Mouse (Mus musculus): ENCODE data around the gene Olfr606. TPM values are rescaled to one million over a fixed set of nuclear protein-coding genes. Genes with fewer than 3 reads are reported as not detected.
"Not testable (repeated sequence)": the region's sequence is repeated elsewhere in the genome, so short reads cannot be mapped to it uniquely, and the experiment has no call there.

Gene Olfr606
- not detected in 2 replicates for polyA plus RNA-seq (2012; rRNA removed)

DNA sequence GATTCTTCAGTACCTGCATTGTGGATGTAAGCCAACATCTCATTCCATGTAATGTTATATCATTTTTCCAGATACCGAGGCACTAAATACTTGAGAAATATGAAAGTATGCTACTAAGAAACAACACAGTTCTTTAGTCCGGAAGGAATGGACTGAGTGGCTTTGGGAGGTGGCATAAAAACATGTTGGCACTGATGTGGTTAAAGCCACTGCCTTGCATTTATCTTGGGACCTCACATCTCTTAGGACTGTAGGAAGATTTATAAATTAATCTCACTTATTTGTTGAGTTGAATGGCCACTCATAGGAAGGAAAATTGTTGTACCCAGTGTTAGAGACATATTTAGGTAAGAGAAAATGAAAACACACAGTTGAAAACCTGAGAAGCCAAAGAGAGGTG is at the start of gene Olfr606:
TSS of gene Olfr606 (plus strand) at position 301 of the 400 bp plus-strand sequence.
- TF ChIP-seq CTCF (IDR thresholded peaks at IDR 0.05; ENCODE audit: insufficient read depth, low read length) (no peak), POLR2A (IDR thresholded peaks at IDR 0.05; ENCODE audit: borderline replicate concordance, extremely low read depth, low read depth, low read length) (no peak)
- WGBS = 86% methylated on average over 2 of the region's 2 CpGs
- Histone ChIP-seq H3K4me1 (ENCODE audit: control insufficient read depth, insufficient read depth, low read length) (no peaks in the 10 kb centered on the region), H3K4me3 (replicated peaks; ENCODE audit: extremely low read depth, low read depth, low read length) (no peak within 1 kb of the TSS)
- no peak for DNase-seq

DNA sequence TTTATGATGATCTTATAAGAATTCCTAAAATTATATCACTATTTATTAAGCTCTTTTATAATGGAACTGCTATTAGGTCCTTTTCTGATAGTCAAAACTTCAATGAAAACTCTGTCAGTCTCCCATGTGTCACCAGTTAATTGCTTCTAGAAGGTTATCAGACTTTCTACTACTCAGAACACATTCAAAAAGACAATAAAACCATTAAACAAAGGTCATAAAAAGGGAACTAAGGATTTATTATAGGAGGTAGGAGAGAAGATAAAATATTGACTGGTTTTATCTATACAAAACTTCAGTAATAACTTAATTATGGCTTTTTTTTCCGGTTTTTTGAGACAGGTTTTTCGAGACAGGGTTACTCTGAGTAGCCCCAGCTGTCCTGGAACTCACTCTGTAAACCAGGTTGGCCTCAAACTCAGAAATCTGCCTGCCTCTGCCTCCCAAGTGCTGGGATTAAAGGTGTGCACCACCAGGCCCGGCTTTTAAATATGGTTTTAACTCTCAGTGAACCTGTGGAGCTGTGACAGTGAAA is 42.3 kb upstream of the Olfr606 start:
- DNase-seq; H3K4me1 ChIP-seq (ENCODE audit: control insufficient read depth, insufficient read depth, low read length); H3K4me3 ChIP-seq (replicated peaks; ENCODE audit: extremely low read depth, low read depth, low read length): not testable (repeated sequence)
- 55% methylated on average over 3 of the region's 3 CpGs for WGBS

DNA sequence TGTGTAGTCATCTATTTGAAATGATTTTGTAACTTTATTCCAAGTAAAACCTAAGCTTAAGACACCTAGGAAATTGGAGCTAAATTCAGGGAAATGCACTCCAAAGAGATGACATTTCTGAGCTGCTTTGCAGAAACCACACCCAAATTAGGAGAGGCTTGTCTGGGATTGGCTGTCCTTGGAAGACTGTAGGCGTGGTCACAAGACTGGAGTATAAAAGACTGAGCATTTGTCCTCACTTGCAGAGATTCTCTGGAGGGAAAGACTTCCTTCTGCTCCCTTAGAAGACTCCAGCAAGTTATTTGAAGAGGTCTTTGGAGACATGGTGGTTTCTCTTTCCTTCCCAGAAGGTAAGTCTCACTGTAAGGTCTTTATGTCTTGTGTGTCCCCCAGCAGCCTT is 34.1 kb upstream of the Olfr606 start, which contains the start of gene Usp17lc:
TSS of gene Usp17lc (plus strand) at position 301 of the 400 bp plus-strand sequence.
- H3K4me1 ChIP-seq (ENCODE audit: control insufficient read depth, insufficient read depth, low read length); DNase-seq; H3K4me3 ChIP-seq (replicated peaks; ENCODE audit: extremely low read depth, low read depth, low read length): not testable (repeated sequence)
- WGBS = 73% methylated on average over 1 of the region's 1 CpGs

- TF ChIP-seq CTCF (IDR thresholded peaks at IDR 0.05; ENCODE audit: insufficient read depth, low read length) (no peak), POLR2A (IDR thresholded peaks at IDR 0.05; ENCODE audit: borderline replicate concordance, extremely low read depth, low read depth, low read length) (no peak)
Measured at GRCm38 (mm10) chr7:103445339-103445738, 3.5 kb upstream of the Olfr606 start, which contains the start of gene Olfr605. Gene Olfr605, minus strand, starts transcription at chr7:103445439.

DNA sequence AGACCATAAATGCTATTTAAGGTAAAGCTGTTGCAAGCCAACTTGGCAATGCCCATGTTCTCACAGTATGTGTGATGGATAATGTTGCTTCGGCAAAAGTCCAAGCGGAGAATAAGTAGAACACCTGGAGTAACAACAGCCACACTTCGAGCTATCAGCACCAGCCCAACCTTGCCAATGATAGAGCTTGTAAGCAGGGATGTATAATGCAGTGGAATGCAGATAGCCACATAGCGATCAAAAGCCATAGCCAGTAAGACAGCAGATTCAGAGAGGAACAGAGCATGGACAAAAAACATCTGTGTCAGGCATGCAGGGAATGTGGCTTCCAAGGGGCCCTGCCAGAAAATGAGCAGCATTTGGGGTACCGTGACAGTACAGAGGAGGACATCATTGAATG is 11.7 kb downstream of the Olfr606 start:
- Histone ChIP-seq H3K4me1 (ENCODE audit: control insufficient read depth, insufficient read depth, low read length) (no peaks in the 10 kb centered on the region), H3K4me3 (replicated peaks; ENCODE audit: extremely low read depth, low read depth, low read length) (no peak overlapping the region)
- TF ChIP-seq CTCF (IDR thresholded peaks at IDR 0.05; ENCODE audit: insufficient read depth, low read length) = no peak
- no peak for TF ChIP-seq POLR2A (IDR thresholded peaks at IDR 0.05; ENCODE audit: borderline replicate concordance, extremely low read depth, low read depth, low read length)
- DNase-seq = no peak
- 74% methylated on average over 5 of the region's 5 CpGs for WGBS

More at GRCm38 (mm10) chr7:103445339-103445738, 3.5 kb upstream of the Olfr606 start, which contains the start of gene Olfr605:
- WGBS = 74% methylated on average over 1 of the region's 1 CpGs
- no peak for DNase-seq
- Histone ChIP-seq H3K4me3 (replicated peaks; ENCODE audit: extremely low read depth, low read depth, low read length) (no peak within 1 kb of the TSS), H3K4me1 (ENCODE audit: control insufficient read depth, insufficient read depth, low read length) (no peaks in the 10 kb centered on the region)

GRCm38 (mm10) chr7:103469577-103469976 is 20.7 kb downstream of the Olfr606 start, which contains the start of gene Olfr608:
Gene Olfr608, plus strand, starts transcription at chr7:103469877.
- Histone ChIP-seq H3K4me1 (ENCODE audit: control insufficient read depth, insufficient read depth, low read length) (no peaks in the 10 kb centered on the region), H3K4me3 (replicated peaks; ENCODE audit: extremely low read depth, low read depth, low read length) (no peak within 1 kb of the TSS)
- DNase-seq = no peak
- no peak for TF ChIP-seq POLR2A (IDR thresholded peaks at IDR 0.05; ENCODE audit: borderline replicate concordance, extremely low read depth, low read depth, low read length)
- no peak for TF ChIP-seq CTCF (IDR thresholded peaks at IDR 0.05; ENCODE audit: insufficient read depth, low read length)

DNA sequence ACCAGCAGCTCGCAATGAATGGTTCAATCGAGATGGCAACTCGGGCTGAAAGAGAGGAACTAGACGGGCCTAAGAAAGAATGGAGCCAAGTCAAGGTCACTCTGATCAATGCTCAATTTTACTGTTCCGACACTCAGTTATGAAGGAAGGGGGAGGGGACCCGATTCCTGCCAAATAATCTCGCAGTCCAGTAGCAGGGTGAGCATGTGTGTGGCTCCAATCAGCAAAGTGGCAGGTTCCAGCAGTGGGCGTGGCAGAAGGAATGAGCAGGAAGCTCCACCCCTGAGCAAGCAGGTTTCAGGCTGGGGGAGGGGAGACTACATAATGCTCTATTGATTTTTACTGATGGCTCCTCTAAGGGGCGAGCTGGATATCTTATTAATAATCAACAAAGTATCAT is 28.3 kb downstream of the Olfr606 start:
- not testable (repeated sequence) for H3K4me3 ChIP-seq (replicated peaks; ENCODE audit: extremely low read depth, low read depth, low read length); H3K4me1 ChIP-seq (ENCODE audit: control insufficient read depth, insufficient read depth, low read length); DNase-seq
- WGBS = 82% methylated on average over 9 of the region's 9 CpGs

GRCm38 (mm10) chr7:103497962-103498361 is 49.1 kb downstream of the Olfr606 start, which contains the start of gene Olfr609:
Gene Olfr609, minus strand, starts transcription at chr7:103498062.
- WGBS = 48% methylated on average over 1 of the region's 1 CpGs
- Histone ChIP-seq H3K4me1 (ENCODE audit: control insufficient read depth, insufficient read depth, low read length) (no peaks in the 10 kb centered on the region), H3K4me3 (replicated peaks; ENCODE audit: extremely low read depth, low read depth, low read length) (no peak within 1 kb of the TSS)
- TF ChIP-seq CTCF (IDR thresholded peaks at IDR 0.05; ENCODE audit: insufficient read depth, low read length) (no peak), POLR2A (IDR thresholded peaks at IDR 0.05; ENCODE audit: borderline replicate concordance, extremely low read depth, low read depth, low read length) (no peak)
- DNase-seq = no peak

Other genes starting within 250 kb of the Olfr606 start
- not detected in 2 replicates for gene Olfr593, start 237.2 kb upstream of the Olfr606 start, polyA plus RNA-seq (2012; rRNA removed)
- not detected in 2 replicates for gene Olfr594, start 232.1 kb upstream of the Olfr606 start, polyA plus RNA-seq (2012; rRNA removed)
- gene Usp17ld, start 196.5 kb upstream of the Olfr606 start, polyA plus RNA-seq (2012; rRNA removed) = not detected in 2 replicates
- not detected in 2 replicates for gene Olfr596, start 143.4 kb upstream of the Olfr606 start, polyA plus RNA-seq (2012; rRNA removed)
- gene Olfr597, start 132.7 kb upstream of the Olfr606 start, polyA plus RNA-seq (2012; rRNA removed) = not detected in 2 replicates
- gene Olfr598, start 125.5 kb upstream of the Olfr606 start, polyA plus RNA-seq (2012; rRNA removed) = not detected in 2 replicates
- gene Olfr599, start 113.1 kb upstream of the Olfr606 start, polyA plus RNA-seq (2012; rRNA removed) = not detected in 2 replicates
- gene Olfr600, start 99.4 kb upstream of the Olfr606 start, polyA plus RNA-seq (2012; rRNA removed) = not detected in 2 replicates
- gene Olfr601, start 86.4 kb upstream of the Olfr606 start, polyA plus RNA-seq (2012; rRNA removed) = not detected in 2 replicates
- gene Olfr603, start 62.9 kb upstream of the Olfr606 start, polyA plus RNA-seq (2012; rRNA removed) = not detected in 2 replicates
- not detected in 2 replicates for gene Usp17lc, start 34.0 kb upstream of the Olfr606 start, polyA plus RNA-seq (2012; rRNA removed)
- not detected in 2 replicates for gene Olfr605, start 3.6 kb upstream of the Olfr606 start, polyA plus RNA-seq (2012; rRNA removed)
- not detected in 2 replicates for gene Olfr607, start 15.1 kb downstream of the Olfr606 start, polyA plus RNA-seq (2012; rRNA removed)
- gene Olfr608, start 20.8 kb downstream of the Olfr606 start, polyA plus RNA-seq (2012; rRNA removed) = not detected in 2 replicates
- gene Olfr609, start 49.0 kb downstream of the Olfr606 start, polyA plus RNA-seq (2012; rRNA removed) = not detected in 2 replicates
- not detected in 2 replicates for gene Olfr610, start 63.1 kb downstream of the Olfr606 start, polyA plus RNA-seq (2012; rRNA removed)
- not detected in 2 replicates for gene Olfr611, start 71.8 kb downstream of the Olfr606 start, polyA plus RNA-seq (2012; rRNA removed)
- gene Olfr612, start 93.7 kb downstream of the Olfr606 start, polyA plus RNA-seq (2012; rRNA removed) = not detected in 2 replicates
- gene Olfr613, start 99.0 kb downstream of the Olfr606 start, polyA plus RNA-seq (2012; rRNA removed) = not detected in 2 replicates
- gene Olfr615, start 107.0 kb downstream of the Olfr606 start, polyA plus RNA-seq (2012; rRNA removed) = not detected in 2 replicates
- gene Olfr616, start 120.1 kb downstream of the Olfr606 start, polyA plus RNA-seq (2012; rRNA removed) = not detected in 2 replicates
- gene Olfr617, start 124.0 kb downstream of the Olfr606 start, polyA plus RNA-seq (2012; rRNA removed) = not detected in 2 replicates
- not detected in 2 replicates for gene Olfr618, start 141.1 kb downstream of the Olfr606 start, polyA plus RNA-seq (2012; rRNA removed)
- gene Olfr619, start 151.5 kb downstream of the Olfr606 start, polyA plus RNA-seq (2012; rRNA removed) = not detected in 2 replicates
- gene Olfr620, start 163.5 kb downstream of the Olfr606 start, polyA plus RNA-seq (2012; rRNA removed) = not detected in 2 replicates
- gene Olfr622, start 193.7 kb downstream of the Olfr606 start, polyA plus RNA-seq (2012; rRNA removed) = not detected in 2 replicates
- not detected in 2 replicates for gene Olfr623, start 214.7 kb downstream of the Olfr606 start, polyA plus RNA-seq (2012; rRNA removed)
- not detected in 2 replicates for gene Olfr624, start 222.1 kb downstream of the Olfr606 start, polyA plus RNA-seq (2012; rRNA removed)
- not detected in 2 replicates for gene Olfr625-ps1, start 233.7 kb downstream of the Olfr606 start, polyA plus RNA-seq (2012; rRNA removed)

Data from lung, adult 2 months (tissue).